Mouse (Mus musculus) heart, embryonic 13.5 days (tissue): ENCODE data around the gene Lin7b. TPM values are rescaled to one million over a fixed set of nuclear protein-coding genes. Genes with fewer than 3 reads are reported as not detected.
"Not testable (repeated sequence)": the region's sequence is repeated elsewhere in the genome, so short reads cannot be mapped to it uniquely, and the experiment has no call there.

Experiments
- ATAC-seq: fragments of 200-750 bp; cut with Nextera tagmentation; 2 replicates; pipeline ENCODE4 v1.8.0; 2017; ENCODE audit warnings: moderate TSS enrichment; ENCODE audit not compliant: insufficient number of reproducible peaks, low FRiP score, low TSS enrichment; ENCODE audit errors: extremely low read depth
- H3K27ac ChIP-seq: fragments of 300-500 bp; sonication (generic); replicated peaks from 2 replicates; pipeline ENCODE4 v1.5.1; 2015; ENCODE audit warnings: moderate library complexity, mild to moderate bottlenecking, inconsistent platforms
- H3K27me3 ChIP-seq: fragments of 300-500 bp; sonication (generic); replicated peaks from 2 replicates; pipeline ENCODE4 v1.6.1; 2015; ENCODE audit warnings: mild to moderate bottlenecking, inconsistent platforms
- H3K36me3 ChIP-seq: fragments of 300-500 bp; sonication (generic); 2 replicates; pipeline ENCODE4 v1.6.1; 2015; ENCODE audit warnings: mild to moderate bottlenecking, inconsistent platforms
- H3K4me1 ChIP-seq: fragments of 300-500 bp; sonication (generic); 2 replicates; pipeline ENCODE4 v1.6.1; 2015; ENCODE audit warnings: inconsistent platforms
- H3K4me2 ChIP-seq: fragments of 300-500 bp; sonication (generic); 2 replicates; pipeline ENCODE4 v1.6.1; 2015; ENCODE audit warnings: inconsistent platforms, mild to moderate bottlenecking, moderate library complexity
- H3K4me3 ChIP-seq: fragments of 300-500 bp; sonication (generic); 2 replicates; pipeline ENCODE4 v1.5.1; 2015; ENCODE audit warnings: moderate library complexity, mild to moderate bottlenecking, inconsistent platforms
- H3K9ac ChIP-seq: fragments of 300-500 bp; sonication (generic); 2 replicates; pipeline ENCODE4 v1.6.1; 2015; ENCODE audit warnings: inconsistent platforms, mild to moderate bottlenecking, moderate library complexity
- H3K9me3 ChIP-seq: fragments of 300-500 bp; sonication (generic); 2 replicates; pipeline ENCODE4 v1.6.1; 2016; ENCODE audit warnings: inconsistent platforms
- WGBS: fragments of 180-500 bp; shearing (Covaris S2); methylation state at CpG from one replicate; pipeline ENCODE4 v1.1.7; 2015; ENCODE audit warnings: mixed read lengths; 5-methylcytosine and 5-hydroxymethylcytosine counted together
- polyA plus RNA-seq: library from polyadenylated mRNA; unstranded; fragments of >200 nt; fragmentation: Nextera tagmentation; extraction: Ambion mirVana; gene quantifications from 2 replicates; pipeline ENCODE4 v1.2.1, GENCODE M21; 2015

Gene Lin7b
- polyA plus RNA-seq, 1 experiment from 2014 or later = 1.0 TPM

GRCm38 (mm10) chr7:45362801-45363200 is 7.6 kb downstream of the Lin7b start:
- Histone ChIP-seq H3K27me3 (peaks cover 80% of the 10 kb centered on the region), H3K36me3 (no peaks in the 10 kb centered on the region), H3K9me3 (no peaks in the 10 kb centered on the region), H3K4me2 (no peak overlapping the region), H3K27ac (no peak overlapping the region), H3K9ac (no peak overlapping the region), H3K4me3 (no peak overlapping the region), H3K4me1 (peaks cover 32% of the 10 kb centered on the region)
- no peak for ATAC-seq
- 3% methylated on average over 13 of the region's 13 CpGs for WGBS

- H3K4me3 ChIP-seq = peak overlapping the region; percentile 52
- peak overlapping the region; percentile 74 for H3K9ac ChIP-seq
- no peaks in the 10 kb centered on the region for H3K9me3 ChIP-seq
- ATAC-seq = peak; percentile 74
- H3K36me3 ChIP-seq = no peaks in the 10 kb centered on the region
- H3K27me3 ChIP-seq = peaks cover 91% of the 10 kb centered on the region
- H3K4me1 ChIP-seq = peaks cover 23% of the 10 kb centered on the region
- peak overlapping the region; percentile 77 for H3K4me2 ChIP-seq
- H3K27ac ChIP-seq = no peak overlapping the region
- under 1% methylated on average over 43 of the region's 43 CpGs for WGBS
Measured at GRCm38 (mm10) chr7:45361243-45361804, 9.1 kb downstream of the Lin7b start.

GRCm38 (mm10) chr7:45360404-45361125 is 9.8 kb downstream of the Lin7b start:
- no peak for ATAC-seq
- 38% methylated on average over 18 of the region's 18 CpGs for WGBS
- Histone ChIP-seq H3K9me3 (no peaks in the 10 kb centered on the region), H3K27ac (no peak overlapping the region), H3K4me2 (peak overlapping the region; percentile 77; the same call in 1 of the 2 replicates), H3K36me3 (no peaks in the 10 kb centered on the region), H3K4me1 (peaks cover 16% of the 10 kb centered on the region), H3K27me3 (peaks cover 91% of the 10 kb centered on the region), H3K9ac (no peak overlapping the region), H3K4me3 (peak overlapping the region; percentile 52)

GRCm38 (mm10) chr7:45359081-45359480 is 11.3 kb downstream of the Lin7b start:
- H3K27me3 ChIP-seq = peaks cover 90% of the 10 kb centered on the region
- WGBS = 39% methylated on average over 11 of the region's 11 CpGs
- not testable (repeated sequence) for H3K27ac ChIP-seq, H3K4me3 ChIP-seq, H3K4me2 ChIP-seq, ATAC-seq, H3K36me3 ChIP-seq, H3K9ac ChIP-seq, H3K9me3 ChIP-seq
- H3K4me1 ChIP-seq = peaks cover 16% of the 10 kb centered on the region

GRCm38 (mm10) chr7:45356087-45356486 is 14.3 kb downstream of the Lin7b start:
- no peak overlapping the region for H3K27ac ChIP-seq
- no peak overlapping the region for H3K9ac ChIP-seq
- no peak overlapping the region for H3K4me2 ChIP-seq
- peaks cover 81% of the 10 kb centered on the region for H3K27me3 ChIP-seq
- H3K4me3 ChIP-seq = no peak overlapping the region
- no peak for ATAC-seq
- WGBS = 37% methylated on average over 13 of the region's 13 CpGs
- H3K4me1 ChIP-seq = peaks cover 1% of the 10 kb centered on the region; the same call in 1 of the 2 replicates
- H3K36me3 ChIP-seq = no peaks in the 10 kb centered on the region
- H3K9me3 ChIP-seq = no peaks in the 10 kb centered on the region

GRCm38 (mm10) chr7:45355318-45356020 is 14.9 kb downstream of the Lin7b start:
- H3K9me3 ChIP-seq = no peaks in the 10 kb centered on the region
- 66% methylated on average over 15 of the region's 15 CpGs for WGBS
- no peak overlapping the region for H3K27ac ChIP-seq
- no peak overlapping the region for H3K4me3 ChIP-seq
- H3K27me3 ChIP-seq = peaks cover 79% of the 10 kb centered on the region
- ATAC-seq = no peak; the same call in 1 of the 2 replicates
- no peaks in the 10 kb centered on the region for H3K4me1 ChIP-seq
- no peak overlapping the region for H3K4me2 ChIP-seq
- H3K9ac ChIP-seq = no peak overlapping the region
- H3K36me3 ChIP-seq = no peaks in the 10 kb centered on the region

- 16% methylated on average over 5 of the region's 5 CpGs for WGBS
- Histone ChIP-seq H3K27ac (no peak overlapping the region), H3K4me2 (no peak overlapping the region), H3K9me3 (no peaks in the 10 kb centered on the region), H3K4me3 (no peak overlapping the region), H3K27me3 (peaks cover 66% of the 10 kb centered on the region), H3K4me1 (no peaks in the 10 kb centered on the region), H3K9ac (no peak overlapping the region), H3K36me3 (no peaks in the 10 kb centered on the region)
- ATAC-seq = no peak
Measured at GRCm38 (mm10) chr7:45353041-45353440, 17.3 kb downstream of the Lin7b start.

GRCm38 (mm10) chr7:45346905-45347304 is 23.5 kb downstream of the Lin7b start:
- Histone ChIP-seq H3K4me2 (no peak overlapping the region), H3K9ac (no peak overlapping the region), H3K4me3 (no peak overlapping the region), H3K27me3 (peaks cover 20% of the 10 kb centered on the region), H3K36me3 (no peaks in the 10 kb centered on the region), H3K9me3 (no peaks in the 10 kb centered on the region), H3K4me1 (no peaks in the 10 kb centered on the region), H3K27ac (no peak overlapping the region)
- 68% methylated on average over 13 of the region's 13 CpGs for WGBS
- ATAC-seq = no peak

GRCm38 (mm10) chr7:45343543-45343942 is 26.8 kb downstream of the Lin7b start:
- H3K4me1 ChIP-seq = peaks cover 30% of the 10 kb centered on the region
- no peaks in the 10 kb centered on the region for H3K36me3 ChIP-seq
- H3K4me2 ChIP-seq = no peak overlapping the region
- no peak for ATAC-seq
- no peak overlapping the region for H3K27ac ChIP-seq
- H3K9ac ChIP-seq = no peak overlapping the region
- no peaks in the 10 kb centered on the region for H3K9me3 ChIP-seq
- H3K4me3 ChIP-seq = no peak overlapping the region
- peaks cover 9% of the 10 kb centered on the region; the same call in 1 of the 2 replicates for H3K27me3 ChIP-seq
- WGBS = 17% methylated on average over 13 of the region's 13 CpGs

GRCm38 (mm10) chr7:45342081-45342480 is 28.3 kb downstream of the Lin7b start:
- no peak overlapping the region for H3K4me2 ChIP-seq
- peaks cover 20% of the 10 kb centered on the region for H3K27me3 ChIP-seq
- no peak for ATAC-seq
- H3K4me3 ChIP-seq = no peak overlapping the region
- no peaks in the 10 kb centered on the region for H3K36me3 ChIP-seq
- WGBS = 83% methylated on average over 11 of the region's 11 CpGs
- H3K9ac ChIP-seq = no peak overlapping the region
- no peaks in the 10 kb centered on the region for H3K9me3 ChIP-seq
- H3K4me1 ChIP-seq = peaks cover 45% of the 10 kb centered on the region
- H3K27ac ChIP-seq = no peak overlapping the region

GRCm38 (mm10) chr7:45341303-45341702 is 29.1 kb downstream of the Lin7b start:
- Histone ChIP-seq H3K27ac (peak overlapping the region; percentile 56), H3K4me1 (peaks cover 49% of the 10 kb centered on the region), H3K9me3 (no peaks in the 10 kb centered on the region), H3K9ac (peak overlapping the region; percentile 47; the same call in 1 of the 2 replicates), H3K27me3 (peaks cover 20% of the 10 kb centered on the region), H3K36me3 (no peaks in the 10 kb centered on the region), H3K4me2 (peak overlapping the region; percentile 79), H3K4me3 (peak overlapping the region; percentile 60)
- WGBS = 1% methylated on average over 8 of the region's 8 CpGs
- ATAC-seq = no peak
